Mouse (Mus musculus) right cerebral cortex, adult 2 months (tissue): ENCODE measurements around the gene Gm19935.
A peak's percentile ranks its signal among the peaks of the same experiment; 100 is the strongest.

Experiments
- DNase-seq, 2 experiments: peaks; one replicate each; pipeline ENCODE4 v3.0.0; 2021 to 2022; ENCODE audit warnings: low spot score in 2 of 2

Gm19935 gene

GRCm38 (mm10) chr8:90817293-90817692, at the start of gene Gm19935:
Gene Gm19935, minus strand, starts transcription at chr8:90817393.
- no peak for DNase-seq

DNA sequence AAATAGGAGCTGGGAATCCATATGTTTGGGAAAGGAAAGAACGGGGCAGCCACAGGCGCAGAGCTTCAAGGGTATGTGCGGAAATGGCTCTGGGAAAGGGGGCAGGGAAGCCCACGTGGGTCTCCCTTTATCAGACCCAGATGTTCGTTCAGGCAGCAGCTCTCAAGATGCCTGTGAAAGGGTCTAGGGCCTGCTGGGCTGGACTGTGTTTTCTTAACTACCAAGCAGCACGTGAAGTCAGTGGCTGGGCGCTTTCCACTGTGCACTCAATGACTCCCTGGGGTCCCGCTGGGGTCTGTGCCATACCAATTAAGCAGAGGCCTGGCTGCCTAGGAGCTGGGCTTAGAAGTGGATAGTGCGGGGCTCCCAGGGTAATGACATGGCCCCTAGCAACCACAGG, 44.8 kb upstream of the Gm19935 start:
- DNase-seq, result no peak

DNA sequence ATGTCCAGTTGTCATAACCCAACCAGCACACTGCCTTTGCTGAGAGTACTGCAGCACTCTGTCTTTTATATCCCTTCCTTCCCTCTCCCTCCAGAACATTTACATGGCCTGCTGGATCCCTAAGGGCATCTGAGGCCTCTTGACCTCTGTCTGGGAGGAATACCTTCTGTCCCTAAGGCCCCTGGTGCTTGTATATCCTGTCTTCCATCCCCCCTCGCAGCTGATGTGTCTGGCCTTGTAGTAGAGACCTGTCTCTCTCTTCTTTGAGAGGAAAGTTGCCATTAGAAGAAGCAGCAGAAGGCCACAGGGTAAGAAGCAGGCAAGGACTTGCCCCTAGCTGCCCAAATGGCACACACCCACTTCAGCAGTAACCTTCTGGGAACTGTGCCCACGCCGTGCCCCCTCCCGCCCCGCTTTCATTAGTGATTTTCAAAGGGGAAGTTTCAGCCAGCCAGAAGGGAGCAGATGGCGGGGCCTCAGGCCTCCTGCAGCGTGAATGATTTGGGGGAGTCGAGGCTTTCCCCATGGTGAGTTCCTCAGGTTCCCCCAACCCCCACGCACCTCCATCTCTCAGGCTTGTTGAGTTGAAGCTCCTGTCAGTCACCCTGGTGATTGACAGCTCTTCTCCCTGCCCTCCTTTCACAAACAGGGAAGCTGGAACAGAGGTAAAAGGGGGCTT, 44.2 kb upstream of the Gm19935 start:
- peak; percentile 42 to 60 for DNase-seq

DNA sequence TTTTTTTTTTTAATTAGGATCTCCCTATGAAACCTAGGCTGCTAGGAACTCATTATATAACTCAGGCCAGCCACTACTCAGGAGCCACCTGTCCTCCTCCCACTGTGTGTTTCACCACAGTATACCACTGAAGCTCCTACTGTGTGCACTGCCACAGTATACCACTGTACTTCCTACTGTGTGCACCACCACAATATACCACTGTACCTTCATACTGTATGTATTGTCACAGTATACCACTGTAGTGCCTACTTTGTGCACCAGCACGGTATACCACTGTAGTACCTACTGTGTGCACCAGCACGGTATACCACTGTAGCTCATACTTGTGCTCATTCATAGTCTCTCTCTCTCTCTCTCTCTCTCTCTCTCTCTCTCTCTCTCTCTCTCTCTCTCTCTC, 40.9 kb upstream of the Gm19935 start:
- DNase-seq, result no peak

DNA sequence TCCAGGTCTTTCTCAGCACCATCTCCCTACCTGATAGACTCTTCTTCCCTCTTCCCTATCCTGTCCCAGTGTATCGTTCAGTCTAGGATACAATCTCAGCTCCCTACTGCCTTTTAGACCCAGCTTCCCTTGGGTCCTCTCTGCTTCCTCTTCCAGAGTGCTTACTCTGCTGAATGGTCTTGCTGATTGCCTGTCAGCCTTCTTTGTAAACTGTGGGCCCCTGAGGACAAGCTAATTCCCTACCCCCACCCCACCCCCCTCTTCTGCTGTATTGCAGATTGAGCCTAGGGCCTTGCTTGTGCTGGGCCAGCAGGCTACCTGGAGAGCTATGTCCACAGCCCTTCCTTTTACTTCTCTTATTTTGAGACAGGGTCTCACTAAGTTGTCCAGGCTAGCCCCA, 39.8 kb upstream of the Gm19935 start:
- no peak for DNase-seq

DNA sequence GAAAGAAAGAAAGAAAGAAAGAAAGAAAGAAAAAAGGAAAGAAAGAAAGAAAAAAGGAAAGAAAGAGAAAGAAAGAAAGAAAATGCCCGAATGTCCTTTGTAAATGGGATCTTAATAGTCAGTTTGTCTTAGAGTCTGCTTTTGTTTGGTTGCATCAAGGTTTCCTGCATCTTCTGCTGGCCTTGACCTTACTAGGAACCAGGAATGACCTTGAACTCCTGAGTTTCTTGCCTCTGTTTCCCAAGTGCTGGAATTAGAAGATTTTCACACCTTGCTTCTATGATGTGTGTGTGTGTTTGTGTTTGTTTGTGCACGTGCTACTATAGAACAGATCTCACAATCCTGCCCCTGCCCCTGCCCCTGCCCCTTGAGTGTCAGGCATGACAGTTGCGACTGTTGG, 39.0 kb upstream of the Gm19935 start:
- DNase-seq, result no peak

DNA sequence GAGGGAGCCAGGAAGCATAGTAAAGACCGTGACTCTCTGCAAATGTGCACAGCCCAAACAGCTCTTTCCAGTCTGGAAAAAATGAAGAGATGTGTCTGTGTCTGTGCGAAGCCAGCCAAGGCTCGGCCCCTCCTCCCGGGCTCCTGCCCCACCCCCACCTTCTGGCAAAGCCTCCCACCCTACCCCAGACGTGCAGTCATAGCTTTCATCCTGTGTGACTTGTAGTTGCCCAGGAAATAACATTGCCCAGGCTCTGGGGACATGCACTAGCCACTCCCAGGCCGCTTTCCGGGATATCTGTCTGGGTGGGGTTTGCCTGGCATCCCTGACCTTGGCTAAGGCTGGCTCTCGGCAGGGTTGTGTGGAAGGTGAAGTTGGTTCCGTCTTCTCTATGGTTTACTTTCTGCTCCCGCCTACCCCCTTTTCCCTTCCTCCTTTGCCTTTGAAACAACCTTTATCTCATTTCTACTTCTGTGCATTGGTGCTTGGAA, 37.5 kb upstream of the Gm19935 start:
- no peak for DNase-seq

DNA sequence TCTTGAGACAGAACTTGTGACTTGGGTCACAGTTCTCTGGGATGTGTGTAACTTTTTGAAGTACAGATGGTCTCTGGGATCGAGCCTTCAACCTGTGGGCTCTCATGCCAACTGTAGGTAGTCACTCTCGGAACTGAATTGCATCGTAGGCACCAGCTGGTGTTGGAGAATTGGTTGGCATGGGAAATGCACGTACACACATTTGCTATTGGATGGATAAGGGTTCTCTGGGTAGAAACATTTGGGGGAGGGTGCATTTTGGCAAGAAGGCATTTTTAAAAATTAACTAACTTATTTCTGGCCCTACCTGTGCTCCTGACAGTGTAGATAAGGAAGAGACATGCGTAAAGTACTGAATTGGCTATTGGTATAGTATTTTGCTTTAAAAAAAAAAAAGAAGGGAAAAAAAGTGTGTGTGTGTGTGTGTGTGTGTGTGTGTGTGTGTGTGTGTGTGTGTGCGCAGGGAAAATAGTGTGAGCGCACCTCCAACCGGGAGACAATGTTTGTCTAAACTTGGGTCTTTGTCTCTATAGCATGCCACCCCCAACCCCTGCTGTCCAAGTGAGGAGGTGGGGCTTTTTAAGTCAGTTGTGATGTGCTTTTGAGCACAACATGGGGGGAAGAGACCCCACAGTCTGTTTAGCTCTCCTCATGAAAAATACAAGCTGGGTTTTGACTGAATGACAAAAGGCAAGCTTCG, 36.9 kb upstream of the Gm19935 start:
- no peak for DNase-seq

GRCm38 (mm10) chr8:90851544-90851943, 34.4 kb upstream of the Gm19935 start:
- DNase-seq, result no peak

DNA sequence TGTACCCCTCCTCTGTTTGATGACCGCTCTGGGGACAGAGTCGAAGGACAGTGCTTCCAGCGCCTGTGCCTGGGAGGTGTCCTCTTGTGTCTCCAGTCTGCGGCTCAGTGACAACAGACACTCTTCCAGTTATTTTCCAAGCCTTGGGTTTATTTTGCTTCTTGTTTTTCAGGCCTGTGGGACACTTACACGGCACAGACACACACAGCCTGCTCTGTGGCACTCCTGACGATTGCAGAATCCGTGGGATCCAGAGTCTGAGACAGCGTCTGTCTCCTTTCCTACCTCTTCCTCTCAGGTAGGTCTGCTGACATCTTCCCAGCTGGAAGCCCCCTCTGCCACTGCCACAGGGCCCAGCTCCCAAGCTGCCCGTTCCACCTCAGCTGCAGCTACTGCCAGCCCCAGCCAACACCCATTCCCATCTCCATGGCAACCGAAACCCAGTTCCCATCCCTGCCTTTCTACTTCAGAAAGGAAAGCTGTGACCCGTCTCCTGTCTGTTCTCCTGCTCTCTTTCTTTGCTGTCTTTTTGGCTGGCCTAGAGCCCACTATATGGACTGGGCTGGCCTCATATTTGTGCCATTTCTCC, 32.4 kb upstream of the Gm19935 start:
- peak; percentile 60 for DNase-seq

DNA sequence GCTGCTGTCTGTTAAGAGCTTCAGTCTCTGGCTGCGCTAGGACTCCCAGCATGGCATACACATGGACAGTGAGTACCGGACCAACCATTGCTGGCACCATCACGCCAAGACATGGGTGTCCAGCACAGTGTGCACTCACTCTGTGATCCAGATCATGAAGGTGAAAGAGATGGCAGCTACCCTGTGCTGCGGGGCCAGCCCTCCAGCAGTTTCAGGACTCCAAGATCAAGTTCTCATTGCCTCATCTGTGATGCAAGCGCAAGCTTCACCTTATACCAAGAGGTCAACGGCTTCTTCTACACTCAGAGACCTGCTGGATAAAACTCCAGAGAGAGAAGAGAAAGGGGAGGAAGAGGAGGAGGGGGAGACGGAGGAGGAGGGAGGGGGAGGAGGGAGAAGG, 30.8 kb upstream of the Gm19935 start:
- DNase-seq, result no peak

DNA sequence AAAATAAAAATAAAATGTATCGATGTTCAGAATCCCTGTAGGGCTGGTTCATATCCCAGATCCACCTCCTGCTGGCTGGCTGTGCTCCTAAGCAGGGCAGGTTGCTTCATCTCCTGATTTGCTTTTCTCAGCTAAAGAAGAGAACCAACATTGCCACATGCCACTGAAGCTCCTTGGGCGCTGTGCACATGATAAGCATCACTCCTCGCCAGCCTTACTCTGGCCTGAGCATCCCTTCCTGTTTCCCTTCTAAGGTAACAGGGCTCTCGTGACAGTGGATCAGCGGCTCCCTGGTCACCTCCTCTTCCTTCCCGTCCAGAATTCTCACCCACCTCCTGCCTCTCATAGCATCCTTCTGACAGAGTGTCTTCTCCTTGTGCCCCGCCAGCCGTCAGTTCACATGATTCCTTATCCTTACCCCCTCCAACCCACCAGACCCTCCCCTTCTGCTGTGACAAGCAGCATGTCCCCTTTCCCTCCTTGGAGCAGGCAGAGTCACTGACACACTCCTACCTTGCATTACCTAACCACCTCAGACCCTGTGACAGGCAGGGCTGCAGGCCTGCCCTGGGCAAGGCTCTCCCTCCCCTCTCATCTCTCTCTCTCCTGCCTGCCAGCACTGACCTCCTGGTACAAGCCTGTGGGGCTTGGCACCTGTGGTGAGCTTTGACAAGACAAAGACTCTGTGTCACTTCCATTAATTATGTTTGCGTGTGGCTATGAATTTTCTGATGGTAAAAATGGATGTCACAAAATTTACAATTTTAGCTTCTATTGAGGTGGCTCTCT, 27.2 kb upstream of the Gm19935 start:
- DNase-seq, result no peak

DNA sequence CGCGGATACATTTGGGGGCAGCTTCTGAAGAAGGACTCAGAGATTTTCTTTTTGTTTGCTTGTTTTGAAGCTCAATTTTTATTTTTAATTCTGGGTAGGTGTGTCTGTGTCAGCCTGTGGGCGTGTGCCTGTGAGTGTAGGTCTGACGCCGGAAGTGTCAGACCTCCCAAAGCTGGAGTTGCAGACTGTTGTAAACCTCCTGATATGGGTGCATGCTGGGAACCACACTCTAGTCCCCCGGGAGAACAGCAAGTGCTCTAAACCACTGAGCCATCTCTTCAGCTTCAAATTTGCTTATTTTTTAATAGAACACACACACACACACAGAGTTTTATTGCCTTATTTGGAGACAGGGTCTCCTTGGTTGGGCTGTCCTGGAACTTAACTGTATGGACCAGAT, 25.9 kb upstream of the Gm19935 start:
- no peak for DNase-seq

GRCm38 (mm10) chr8:90841321-90841720, 24.1 kb upstream of the Gm19935 start:
- DNase-seq, result no peak

DNA sequence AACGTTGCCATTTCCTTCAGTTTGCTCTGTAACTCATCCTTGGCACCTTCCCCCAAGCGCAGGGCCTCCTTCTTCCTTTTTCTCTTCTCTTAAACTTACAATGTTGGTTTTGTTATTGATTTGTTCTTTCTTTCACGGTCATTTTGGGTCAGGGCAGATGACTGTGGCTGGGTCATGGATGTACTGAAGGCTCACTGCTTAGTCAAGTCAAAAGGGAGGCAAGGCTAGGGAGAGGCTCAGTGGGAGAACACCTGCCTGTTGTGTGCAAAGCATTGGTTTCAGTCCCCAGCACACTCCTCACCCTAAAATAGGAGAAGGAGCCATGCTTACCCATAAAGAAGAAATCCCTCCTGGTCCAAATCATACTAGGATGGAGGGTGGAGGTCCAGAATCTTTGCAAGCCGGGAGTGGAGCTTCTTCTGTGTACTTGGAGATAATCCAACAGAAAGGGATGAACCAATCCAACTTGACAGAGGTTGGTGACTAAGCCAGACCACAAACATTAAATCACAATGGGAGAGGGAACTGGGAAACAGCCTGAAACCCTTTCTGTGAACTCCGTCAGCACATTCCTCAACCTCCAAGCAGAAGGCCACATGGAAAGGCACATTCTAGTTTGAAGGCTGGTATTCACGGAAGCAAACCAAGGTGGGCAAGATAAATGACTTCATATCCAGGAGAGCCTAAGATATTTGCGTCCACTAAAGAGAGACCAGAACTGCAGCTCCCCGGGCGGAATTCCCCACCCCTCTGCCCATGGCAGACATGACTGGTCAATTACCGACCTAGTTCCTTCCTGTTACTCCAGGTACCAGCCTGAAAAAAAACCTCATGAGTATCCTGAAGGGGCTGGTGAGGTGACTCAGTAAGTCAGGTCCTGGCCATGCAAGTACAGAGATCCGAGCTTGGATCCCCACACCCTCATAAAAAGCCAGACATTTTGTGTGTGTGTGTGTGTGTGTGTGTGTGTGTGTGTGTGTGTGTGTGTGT, 22.8 kb upstream of the Gm19935 start:
- no peak for DNase-seq

DNA sequence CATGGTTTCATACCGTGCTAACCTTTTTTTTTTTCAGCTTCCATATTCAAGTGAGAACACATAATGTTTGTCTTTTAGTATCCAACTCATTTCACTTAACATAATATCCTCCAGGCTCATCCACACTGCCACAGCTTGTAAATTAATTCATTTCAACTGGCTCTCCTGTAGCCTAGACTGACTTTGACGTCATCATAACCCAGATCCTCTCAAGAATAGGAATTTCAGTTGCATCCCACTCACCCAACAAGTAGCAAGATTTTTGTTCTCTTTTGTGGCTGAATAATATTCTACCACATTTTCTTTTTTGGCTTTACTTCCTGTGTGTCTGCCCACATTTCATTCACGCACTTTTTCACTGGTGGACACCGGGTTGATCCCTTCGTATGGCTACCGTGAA, 20.2 kb upstream of the Gm19935 start:
- DNase-seq, result no peak

DNA sequence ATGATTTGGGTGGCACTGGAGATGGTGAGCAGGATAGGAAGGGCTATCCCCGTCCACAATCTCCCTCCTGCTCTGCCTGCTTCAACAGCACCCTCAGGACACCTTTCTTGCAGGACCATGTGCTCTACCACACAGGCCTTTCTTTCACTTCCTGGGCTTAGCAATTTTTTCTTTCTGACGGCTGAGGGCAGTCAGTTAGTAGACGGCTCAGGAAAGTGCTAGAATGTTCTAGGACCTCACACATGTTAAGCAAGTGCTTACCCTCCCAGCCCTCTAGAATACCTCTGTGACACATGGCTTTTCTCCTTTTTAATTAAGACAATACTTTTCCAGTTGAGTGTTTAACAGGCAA, 17.1 kb upstream of the Gm19935 start:
- no peak for DNase-seq

DNA sequence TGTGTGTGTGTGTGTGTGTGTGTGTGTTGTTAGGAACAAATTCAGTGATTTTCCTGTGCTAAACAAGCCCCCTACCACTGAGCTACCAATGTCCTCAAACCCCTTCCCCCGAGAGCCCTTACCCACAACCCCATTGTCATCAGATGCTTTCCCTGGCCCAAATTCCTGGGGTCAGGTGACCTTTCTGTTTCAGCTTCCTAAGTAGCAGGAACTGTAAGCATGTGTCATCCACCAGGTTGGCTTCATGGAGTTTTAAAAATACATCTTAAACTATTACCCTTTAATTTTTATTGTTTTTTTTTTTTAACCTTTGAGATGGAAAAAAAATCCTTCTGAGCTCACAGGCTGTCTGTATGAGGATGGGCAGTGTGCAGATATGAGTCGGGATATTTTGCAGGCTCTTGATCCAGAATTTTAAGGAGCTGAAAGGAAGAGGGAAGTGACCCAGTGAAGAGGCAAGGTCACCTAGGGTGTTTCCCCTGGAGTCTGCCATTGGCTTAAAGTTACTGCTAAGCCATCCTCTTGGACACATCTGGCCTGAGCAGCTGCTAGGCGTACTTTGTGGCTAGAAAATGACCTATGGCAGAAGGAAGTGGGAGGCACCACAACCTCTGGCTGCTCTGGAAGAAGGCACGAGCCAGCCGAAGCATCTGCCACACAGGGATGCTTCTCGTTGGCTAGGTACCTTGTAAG, 16.6 kb upstream of the Gm19935 start:
- no peak for DNase-seq

- DNase-seq, result no peak
These were observed 15.5 kb upstream of the Gm19935 start for GRCm38 (mm10) chr8:90832576-90833289.

GRCm38 (mm10) chr8:90830980-90831379, 13.8 kb upstream of the Gm19935 start:
- DNase-seq, result no peak
